Mouse (Mus musculus): ENCODE measurements around the gene H3f3a. TPM values are rescaled to one million over a fixed set of nuclear protein-coding genes. Genes with fewer than 3 reads are reported as not detected.

The H3f3a gene
- total and polyA plus RNA-seq, 3 experiments = 571 to 1,420 (median 715) TPM

- Histone ChIP-seq H3K4me2 (ENCODE audit: insufficient read depth, low read depth, poor library complexity, severe bottlenecking) (no peak overlapping the region), H3K79me2 (replicated peaks; ENCODE audit: control insufficient read depth, extremely low read depth, insufficient read depth, poor library complexity, severe bottlenecking) (no peaks in the 10 kb centered on the region), H3K36me3 (replicated peaks in 1 of 2; ENCODE audit: control insufficient read depth in 1 of 2, insufficient read depth in 1 of 2, low read length in 1 of 2) (peaks cover 18 to 35% of the 10 kb centered on the region in 2 experiments), H3K4me1 (ENCODE audit: control insufficient read depth in 1 of 2, insufficient read depth in 2 of 2) (peaks cover 6 to 8% of the 10 kb centered on the region in 2 experiments; a peak in 2 of 4 replicates), H3K9ac (ENCODE audit: insufficient read depth, low read depth) (no peak overlapping the region), H3K9me3 (replicated peaks; ENCODE audit: low read length) (no peaks in the 10 kb centered on the region), H3K27me3 (replicated peaks) (no peaks in the 10 kb centered on the region), H3K4me3 (replicated peaks in 1 of 3; ENCODE audit: low read depth in 2 of 3, low read length in 2 of 3, poor library complexity in 1 of 3) (no peak overlapping the region), H3K27ac (ENCODE audit: insufficient read depth, low read depth) (no peak overlapping the region)
- dilution Hi-C loops (cut with MboI; ENCODE audit: extremely low pct_ligation_motif_present, extremely low pct_unique_long_range_greater_than_20kb, low sequenced_read_pairs) (no loop called here), in situ Hi-C loops (cut with MboI; ENCODE audit: low pct_ligation_motif_present, low pct_unique_long_range_greater_than_20kb, low sequenced_read_pairs) (no loop called here)
- no peak for TF ChIP-seq RCOR1 (conservative IDR thresholded peaks at IDR 0.05; ENCODE audit: low read depth, low read length)
- no peak for TF ChIP-seq USF1 (IDR thresholded peaks at IDR 0.05; ENCODE audit: low read depth, low read length)
- TF ChIP-seq ZNF384 (IDR thresholded peaks at IDR 0.05; ENCODE audit: low read depth, low read length) = no peak
- no peak for TF ChIP-seq ZKSCAN1 (IDR thresholded peaks at IDR 0.05; ENCODE audit: borderline replicate concordance, low read depth, low read length)
- no peak for TF ChIP-seq TBP (conservative IDR thresholded peaks at IDR 0.05; ENCODE audit: low read depth, low read length)
- no peak for TF ChIP-seq POLR2A (IDR thresholded peaks at IDR 0.05; ENCODE audit: low read depth, low read length)
- TF ChIP-seq NELFE (IDR thresholded peaks at IDR 0.05; ENCODE audit: low read depth, low read length) = no peak
- TF ChIP-seq CHD2 (IDR thresholded peaks at IDR 0.05; ENCODE audit: low read length) = no peak
- TF ChIP-seq MAZ (IDR thresholded peaks at IDR 0.05; ENCODE audit: low read depth, low read length) = no peak
- TF ChIP-seq NRF1 (IDR thresholded peaks at IDR 0.05; ENCODE audit: low read depth, low read length) = no peak
- TF ChIP-seq MAFK (IDR thresholded peaks at IDR 0.05; ENCODE audit: insufficient replicate concordance, low read length) = no peak
- no peak for TF ChIP-seq MEF2A (IDR thresholded peaks at IDR 0.05; ENCODE audit: borderline replicate concordance, low read depth, low read length)
- no peak for DNase-seq (ENCODE audit: extremely low read depth)
Measured at GRCm38 (mm10) chr1:180798660-180799059, 15.1 kb downstream of the H3f3a start.

- dilution Hi-C loops (cut with MboI; ENCODE audit: extremely low pct_ligation_motif_present, extremely low pct_unique_long_range_greater_than_20kb, low sequenced_read_pairs) = no loop called here
- no peak overlapping the region for H3K9ac ChIP-seq (ENCODE audit: insufficient read depth, low read depth)
- TF ChIP-seq TBP (conservative IDR thresholded peaks at IDR 0.05; ENCODE audit: low read depth, low read length) (no peak), BHLHE40 (IDR thresholded peaks at IDR 0.05; ENCODE audit: low read depth, low read length) (no peak)
Measured at GRCm38 (mm10) chr1:180794170-180794569, 19.6 kb downstream of the H3f3a start.

More at GRCm38 (mm10) chr1:180794170-180794569, 19.6 kb downstream of the H3f3a start:
- H3K9me3 ChIP-seq (replicated peaks; ENCODE audit: low read length) = no peaks in the 10 kb centered on the region
- in situ Hi-C loops (cut with MboI; ENCODE audit: low pct_ligation_motif_present, low pct_unique_long_range_greater_than_20kb, low sequenced_read_pairs) = no loop called here
- no peak overlapping the region for H3K4me2 ChIP-seq (ENCODE audit: insufficient read depth, low read depth, poor library complexity, severe bottlenecking)
- H3K79me2 ChIP-seq (replicated peaks; ENCODE audit: control insufficient read depth, extremely low read depth, insufficient read depth, poor library complexity, severe bottlenecking) = no peaks in the 10 kb centered on the region
- no peak overlapping the region for H3K4me3 ChIP-seq (replicated peaks in 1 of 3; ENCODE audit: low read depth in 2 of 3, low read length in 2 of 3, poor library complexity in 1 of 3)
- no peak for DNase-seq (ENCODE audit: extremely low read depth)
- H3K27me3 ChIP-seq (replicated peaks) = no peaks in the 10 kb centered on the region
- H3K36me3 ChIP-seq (replicated peaks in 1 of 2; ENCODE audit: control insufficient read depth in 1 of 2, insufficient read depth in 1 of 2, low read length in 1 of 2) = peaks cover 0 to 5% of the 10 kb centered on the region in 2 experiments
- H3K27ac ChIP-seq (ENCODE audit: insufficient read depth, low read depth) = no peak overlapping the region
- H3K4me1 ChIP-seq (ENCODE audit: control insufficient read depth in 1 of 2, insufficient read depth in 2 of 2) = peaks cover 6% of the 10 kb centered on the region in 2 experiments; a peak in 2 of 4 replicates

All from CH12.LX (cell line).